Mouse (Mus musculus) layer of hippocampus, postnatal 10 days (tissue): ENCODE data around the gene 1700013G24Rik. TPM values are rescaled to one million over a fixed set of nuclear protein-coding genes. Genes with fewer than 3 reads are reported as not detected.

Experiments
- DNase-seq, 2 experiments: peaks; one replicate each; pipeline ENCODE4 v3.0.0; 2021; ENCODE audit warnings: low spot score in 2 of 2
- total RNA-seq, 2 experiments: library from RNA; stranded (reverse); gene quantifications; 2 replicates each; pipeline ENCODE4 v1.2.3; 2021

The 1700013G24Rik gene
- total RNA-seq, 2 experiments from 2014 or later = not detected

DNA sequence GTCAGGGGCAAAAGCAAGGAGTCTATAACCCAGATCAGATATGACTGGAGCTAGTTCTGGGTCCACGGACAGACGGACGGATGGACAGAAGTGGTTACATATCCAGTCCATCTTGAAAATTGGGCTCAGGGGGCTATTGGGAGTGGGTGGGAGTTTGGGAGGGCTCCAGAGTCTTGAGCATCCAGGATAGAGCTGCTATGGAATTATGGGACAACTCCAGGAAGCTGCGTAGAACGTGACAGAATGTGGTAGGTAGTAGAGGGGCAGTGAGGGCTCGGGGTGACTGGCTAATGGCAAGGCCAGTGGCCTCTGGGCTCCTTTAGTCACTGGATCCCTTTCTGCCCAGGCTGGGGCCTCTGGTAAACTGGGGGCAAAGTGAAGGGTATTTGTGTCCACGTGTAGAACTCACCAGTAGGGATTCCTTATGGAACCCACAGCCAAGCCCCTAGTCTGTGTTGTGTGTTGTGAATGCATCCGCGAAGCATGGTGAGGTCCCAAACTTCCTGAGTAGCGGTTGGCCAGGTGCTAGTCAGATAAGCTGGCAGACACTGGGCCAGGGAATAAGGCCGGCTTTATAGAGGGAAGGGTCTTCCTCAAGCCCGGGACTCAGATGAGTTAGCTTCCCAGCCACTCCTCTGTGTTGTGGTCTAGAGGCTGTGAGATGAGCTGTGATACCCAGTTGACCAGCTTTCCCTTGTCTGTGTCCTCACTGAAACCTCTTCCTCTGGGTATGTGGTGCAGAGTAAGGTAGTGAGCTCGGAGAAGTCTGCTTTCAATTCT, 22.4 kb downstream of the 1700013G24Rik start:
- no peak for DNase-seq

GRCm38 (mm10) chr4:137476065-137476760, 23.1 kb downstream of the 1700013G24Rik start:
- DNase-seq = peak in 1 of 2 experiments; percentile 44

GRCm38 (mm10) chr4:137476761-137477237, 23.7 kb downstream of the 1700013G24Rik start:
- DNase-seq = peak in 1 of 2 experiments; percentile 25

DNA sequence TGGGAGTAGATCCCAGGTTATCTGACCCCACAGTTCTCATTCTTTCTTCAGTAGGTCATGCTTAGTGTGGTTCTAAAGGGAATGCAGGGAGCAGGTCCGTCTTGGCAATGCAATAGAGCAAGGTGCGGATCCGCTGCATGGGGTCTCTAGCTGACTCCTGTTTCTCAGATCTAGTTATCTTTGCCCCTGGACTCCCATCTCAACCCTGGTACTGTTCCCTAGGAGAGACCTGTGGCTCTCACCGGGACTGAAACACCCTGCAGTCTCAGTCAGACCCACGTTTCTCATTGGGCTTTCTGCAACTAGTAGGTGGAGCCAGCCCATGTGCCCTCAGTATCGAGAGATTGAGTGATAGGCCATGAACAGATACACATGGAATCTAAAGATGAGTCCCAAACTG, 24.5 kb downstream of the 1700013G24Rik start:
- no peak for DNase-seq

DNA sequence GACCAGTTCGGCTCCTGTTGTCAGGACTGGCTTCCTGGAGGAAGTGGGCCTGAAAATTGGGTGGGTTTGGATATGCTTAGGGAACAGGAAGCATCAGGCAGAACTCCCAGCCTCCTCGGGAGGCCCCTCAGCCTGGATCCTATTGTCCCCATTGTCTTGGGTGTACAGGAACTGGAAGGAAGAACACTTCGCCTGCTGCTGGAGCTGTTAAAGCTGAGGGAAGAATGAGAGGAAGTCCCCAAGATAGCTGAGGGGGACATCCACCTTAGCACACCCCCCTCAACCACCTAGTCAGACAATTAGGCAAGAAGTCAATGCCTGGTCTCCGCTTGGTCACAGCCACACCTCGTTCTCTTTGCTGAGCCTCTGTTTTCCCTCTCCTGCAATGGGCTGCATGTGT, 25.2 kb downstream of the 1700013G24Rik start:
- no peak for DNase-seq

DNA sequence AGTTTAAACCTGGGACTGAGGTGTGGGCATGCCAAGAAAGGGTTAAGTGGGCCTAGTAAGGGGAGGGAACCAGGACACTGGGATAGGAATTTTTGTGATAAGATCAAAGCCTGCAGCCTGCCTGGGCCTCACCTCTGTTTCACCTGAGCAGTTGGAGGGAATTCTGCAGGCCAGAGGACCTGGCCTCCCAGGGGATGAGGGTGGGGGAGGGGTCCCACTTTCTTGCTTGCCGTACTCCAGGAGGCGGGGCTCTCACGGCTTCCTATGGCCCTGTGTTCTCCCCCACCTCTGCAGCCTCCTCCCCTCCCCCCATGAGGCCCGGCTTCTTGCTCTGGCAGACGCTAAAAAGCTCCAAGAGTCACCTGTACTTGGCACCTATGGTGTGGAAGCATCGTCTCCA, 26.7 kb downstream of the 1700013G24Rik start:
- no peak for DNase-seq

GRCm38 (mm10) chr4:137480191-137480992, 27.3 kb downstream of the 1700013G24Rik start:
- DNase-seq = no peak

GRCm38 (mm10) chr4:137480993-137481340, 27.9 kb downstream of the 1700013G24Rik start:
- no peak for DNase-seq

- DNase-seq = no peak
These were observed 28.4 kb downstream of the 1700013G24Rik start for GRCm38 (mm10) chr4:137481381-137482030.

- DNase-seq = no peak
These were observed 30.8 kb downstream of the 1700013G24Rik start for GRCm38 (mm10) chr4:137483871-137484270.

GRCm38 (mm10) chr4:137484586-137484985, 31.5 kb downstream of the 1700013G24Rik start:
- peak in 1 of 2 experiments; percentile 41 for DNase-seq

DNA sequence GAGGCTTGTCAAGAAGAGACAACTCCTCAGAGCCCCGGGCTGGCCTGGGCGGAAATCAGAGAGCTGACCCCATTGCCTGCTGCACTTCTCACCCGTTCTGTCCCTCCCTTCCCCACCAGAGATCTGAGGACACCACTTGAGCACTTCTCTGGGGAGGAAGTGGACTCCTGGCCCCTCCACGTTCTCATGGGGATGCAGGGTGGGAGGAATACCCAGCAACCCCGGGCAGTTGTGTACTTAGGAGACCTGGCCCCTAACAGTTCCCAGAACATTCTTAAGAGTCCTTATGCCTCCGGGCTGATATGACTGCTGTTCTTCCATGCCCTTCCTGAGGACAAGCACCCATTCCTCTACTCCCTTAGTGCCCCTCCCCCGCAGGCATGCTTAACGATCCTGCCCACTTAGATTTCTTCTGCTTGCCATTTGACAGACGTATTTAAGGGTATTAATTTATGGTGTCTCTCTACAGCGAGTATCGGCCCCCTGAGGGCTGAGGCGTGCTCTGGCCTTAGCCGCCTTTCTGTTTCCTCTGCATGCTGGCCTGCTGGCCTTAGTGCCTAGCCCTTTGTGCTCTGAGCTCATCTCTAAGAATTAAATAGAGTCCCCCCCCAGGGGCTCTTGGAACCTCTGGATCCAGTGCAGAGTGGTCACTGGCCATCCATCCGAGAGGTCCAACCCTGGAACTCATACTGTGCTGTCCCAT, 32.3 kb downstream of the 1700013G24Rik start:
- DNase-seq = no peak

DNA sequence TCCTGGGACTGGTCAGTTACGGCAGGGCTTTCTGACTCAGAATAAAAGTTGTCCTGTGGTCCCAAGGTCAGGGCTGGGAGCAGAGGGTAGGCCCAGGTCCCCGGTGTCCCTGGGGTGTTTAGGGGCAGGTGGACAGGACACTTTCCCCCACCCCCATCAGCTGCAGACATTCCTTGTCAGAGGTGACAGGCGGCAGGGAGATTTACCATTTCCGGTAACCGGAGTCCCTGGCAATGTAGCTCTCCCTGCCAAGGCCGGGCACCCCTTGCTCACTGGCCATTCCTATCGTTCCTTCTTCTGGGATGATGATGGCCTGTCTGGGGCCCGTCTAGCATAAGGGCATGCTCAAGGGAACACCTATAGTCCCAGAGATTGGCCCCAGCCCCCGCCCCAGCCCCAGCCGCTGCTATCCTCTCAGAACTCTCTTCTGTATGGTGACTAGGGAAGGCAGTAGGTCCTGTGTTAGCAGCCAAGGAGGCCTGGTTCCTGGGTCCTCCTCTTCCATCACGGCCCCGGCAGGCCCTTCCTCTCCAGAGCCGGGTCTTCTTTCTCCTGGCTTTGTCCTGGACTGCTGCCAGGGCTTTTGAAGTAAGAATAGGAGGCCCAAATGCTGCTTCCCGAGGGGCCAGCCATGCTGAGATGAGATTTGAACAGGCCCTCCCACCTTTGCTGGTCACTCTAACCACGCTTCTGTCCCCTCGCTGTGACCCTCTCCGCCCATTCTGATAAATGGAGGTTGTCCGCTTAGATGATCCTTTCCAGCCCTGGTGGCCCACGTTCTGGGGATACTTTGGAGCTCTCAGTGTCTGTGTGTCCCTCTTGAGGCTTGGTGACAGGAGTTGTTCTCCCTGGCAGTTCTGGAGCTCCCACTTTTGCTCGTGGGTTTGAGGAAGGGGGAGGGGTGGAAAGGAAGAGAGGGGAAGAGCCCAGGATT, 33.3 kb downstream of the 1700013G24Rik start:
- DNase-seq = no peak

DNA sequence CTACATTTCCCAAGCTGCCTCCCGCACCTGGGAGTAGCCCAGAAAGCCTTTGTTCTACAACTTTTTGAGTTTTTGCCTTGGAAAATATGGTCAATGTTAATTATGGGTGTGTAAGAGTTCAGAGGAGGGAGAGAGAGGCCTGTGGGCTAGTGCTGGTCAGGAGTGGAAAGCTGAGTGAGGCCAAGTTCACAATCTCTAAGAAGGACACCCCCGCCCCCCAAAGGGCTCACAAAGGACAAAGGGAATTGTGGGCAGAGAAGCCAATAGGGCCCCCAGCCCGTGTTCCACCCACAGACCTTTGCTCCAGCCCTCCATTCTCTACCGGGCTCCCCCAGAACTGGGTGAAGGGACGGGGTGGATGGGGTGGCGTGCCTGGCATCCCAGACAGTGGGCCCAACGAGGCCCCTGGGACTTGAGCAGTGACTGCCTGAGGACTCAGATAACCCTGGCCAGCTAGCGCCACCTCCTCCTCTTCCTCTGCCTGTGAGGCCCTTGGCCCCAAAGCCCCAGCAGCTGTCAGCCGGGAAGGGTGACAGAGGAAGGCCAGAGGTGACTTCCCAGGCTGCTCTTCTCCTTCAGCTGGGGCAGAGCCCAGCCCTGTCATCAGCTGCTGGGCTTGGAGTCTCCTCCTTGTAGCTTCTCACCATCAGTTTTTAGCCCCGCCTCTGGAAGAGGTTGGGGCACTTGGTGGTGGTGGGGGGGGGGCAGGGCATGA, 34.4 kb downstream of the 1700013G24Rik start:
- DNase-seq = no peak

- DNase-seq = no peak
These were observed 35.0 kb downstream of the 1700013G24Rik start for GRCm38 (mm10) chr4:137488038-137488437.

GRCm38 (mm10) chr4:137488571-137489303, 35.7 kb downstream of the 1700013G24Rik start:
- no peak for DNase-seq

GRCm38 (mm10) chr4:137489996-137490395, 36.9 kb downstream of the 1700013G24Rik start:
- DNase-seq = no peak

DNA sequence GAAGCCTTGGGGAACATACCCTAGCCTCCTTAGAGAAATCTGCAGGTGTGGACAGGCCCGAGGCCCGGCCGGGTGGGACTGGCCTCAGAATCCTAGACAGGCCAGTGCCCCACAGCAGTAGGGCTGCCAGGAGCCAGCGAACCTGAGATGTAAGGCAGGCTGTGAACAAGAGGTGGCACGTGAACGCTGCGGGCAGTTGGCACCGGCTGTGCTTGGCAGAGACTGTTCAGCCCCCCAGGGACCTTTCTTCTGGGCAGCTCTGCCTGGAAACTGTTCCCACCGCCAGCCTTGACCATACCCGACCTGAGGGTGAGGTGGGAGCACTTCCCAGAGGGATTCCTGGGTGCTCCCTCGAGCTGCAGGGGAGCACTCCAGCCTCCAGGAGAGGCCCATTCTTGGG, 39.5 kb downstream of the 1700013G24Rik start:
- DNase-seq = no peak
